15 mouse cellular contexts compared by ENCODE assay signal in the genomic region with DNA sequence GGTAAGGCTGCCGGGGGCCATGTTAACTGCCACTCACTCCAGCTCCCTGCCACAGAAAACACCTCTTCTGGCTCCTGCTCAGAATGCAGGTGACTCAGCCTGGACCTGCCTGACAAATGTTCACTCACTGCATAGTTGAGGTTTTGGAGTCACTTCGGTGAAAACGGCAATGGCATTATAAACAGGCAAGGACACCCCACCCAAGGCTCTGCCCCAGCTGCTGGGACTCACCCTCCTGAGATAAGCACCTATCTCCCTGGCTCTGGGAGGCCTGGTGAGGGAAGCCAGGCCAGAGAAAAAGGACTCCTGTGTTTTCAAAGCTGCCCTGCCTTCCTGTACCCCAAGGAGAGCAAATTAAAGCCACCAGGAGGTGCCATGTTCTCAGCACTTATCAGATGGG. TPM values are rescaled to one million over a fixed set of nuclear protein-coding genes. Genes with fewer than 3 reads are reported as not detected.
DNase-seq lines count a peak whose midpoint lies in the region; ATAC-seq lines count a peak whose summit lies in the region.
"Had no signal": no experiment of that assay in that cellular context is flagged by ENCODE, and none has a peak within 500 bp of the region (broad histone marks: within the 10 kb centered on the region; RNA-seq: fewer than 3 reads in every experiment).

No protein-coding gene starts in this region.

- peak overlapping the region; percentile 59 for H3K4me3 ChIP-seq in liver, embryonic 16.5 days (ENCODE audit: low read depth, low read length)
- H3K4me3 ChIP-seq: hindbrain, embryonic 10.5 days; midbrain, embryonic 12.5 days; neural tube, embryonic 12.5 days had no signal

- WGBS in liver, embryonic 16.5 days (ENCODE audit: insufficient replicate concordance) = 35% methylated on average over 3 of the region's 3 CpGs

- DNase-seq in urinary bladder, postnatal 14 days (ENCODE audit: low spot score) = peak; percentile 53
- DNase-seq in urinary bladder, postnatal 25 days (ENCODE audit: low spot score) = no peak
- peak; percentile 23 for DNase-seq in gonadal fat pad, adult 2 months (ENCODE audit: low read depth)
- no peak for DNase-seq in MN1 (ENCODE audit: low spot score)
- no peak for DNase-seq in neural tube, embryonic 10.5 days (ENCODE audit: extremely low spot score, low spot score)
- no peak for DNase-seq in retina, postnatal 1 day
- DNase-seq in cerebellum, postnatal 25 days = no peak
- DNase-seq: cerebellum, adult 11 months; heart, adult 18-20 months; lung, postnatal 14 days; thymus, postnatal 25 days had no signal

- H3K9ac ChIP-seq in liver, embryonic 16.5 days (ENCODE audit: low read depth, low read length) = peak overlapping the region; percentile 68
- H3K9ac ChIP-seq: midbrain, embryonic 12.5 days; neural tube, embryonic 12.5 days had no signal

- peak overlapping the region; percentile 86 for H3K27ac ChIP-seq in liver, embryonic 16.5 days (ENCODE audit: low read length)
- H3K27ac ChIP-seq: hindbrain, embryonic 10.5 days; midbrain, embryonic 12.5 days; neural tube, embryonic 12.5 days had no signal

- peak overlapping the region; percentile 74 for H3K4me2 ChIP-seq in liver, embryonic 16.5 days (ENCODE audit: low read depth, low read length)
- H3K4me2 ChIP-seq: midbrain, embryonic 12.5 days; neural tube, embryonic 12.5 days had no signal

- H3K9me3 ChIP-seq in liver, embryonic 16.5 days (replicated peaks; ENCODE audit: control insufficient read depth, low read length) = no peaks in the 10 kb centered on the region
- H3K9me3 ChIP-seq: midbrain, embryonic 12.5 days; neural tube, embryonic 12.5 days had no signal

- no peaks in the 10 kb centered on the region for H3K36me3 ChIP-seq in liver, embryonic 16.5 days (ENCODE audit: control insufficient read depth, insufficient read depth)
- H3K36me3 ChIP-seq: hindbrain, embryonic 10.5 days; midbrain, embryonic 12.5 days; neural tube, embryonic 12.5 days had no signal

- peaks cover 29% of the 10 kb centered on the region for H3K4me1 ChIP-seq in liver, embryonic 16.5 days (ENCODE audit: control insufficient read depth, low read depth, low read length)

- peaks cover 28% of the 10 kb centered on the region for H3K27me3 ChIP-seq in liver, embryonic 16.5 days (ENCODE audit: control insufficient read depth, insufficient read depth, low read depth, low read length)

- ATAC-seq in liver, embryonic 16.5 days (ENCODE audit: low read depth) = peak; percentile 98

RNA-seq across cellular contexts. Expression of a gene that starts 1.3 kb away (rescaled TPM):
- 7.9 and 11.1 TPM in 2 replicates for polyA plus RNA-seq in gonadal fat pad, adult 2 months (2012; rRNA removed)
- 4.9 and 5.5 TPM in 2 replicates for polyA plus RNA-seq in liver, embryonic 16.5 days (2015; fragmentation: Nextera tagmentation; extraction: Ambion mirVana)

RNA-seq across cellular contexts. Expression of a gene that starts 13.9 kb away (rescaled TPM):
- 10.6 and 37.9 TPM in 2 replicates for polyA plus RNA-seq in gonadal fat pad, adult 2 months (2012; rRNA removed)
- polyA plus RNA-seq in liver, embryonic 16.5 days (2015; fragmentation: Nextera tagmentation; extraction: Ambion mirVana) = 1.6 and 2.2 TPM in 2 replicates
- polyA plus RNA-seq: midbrain, embryonic 12.5 days; neural tube, embryonic 12.5 days had no signal

RNA-seq across cellular contexts. Expression of a gene that starts 22.6 kb away (rescaled TPM):
- polyA plus RNA-seq in gonadal fat pad, adult 2 months (2012; rRNA removed) = 6.1 TPM in 2 replicates
- polyA plus RNA-seq in liver, embryonic 16.5 days (2015; fragmentation: Nextera tagmentation; extraction: Ambion mirVana) = 21.1 and 24.5 TPM in 2 replicates

RNA-seq across cellular contexts. Expression of a gene that starts 26.8 kb away (rescaled TPM):
- polyA plus RNA-seq in gonadal fat pad, adult 2 months (2012; rRNA removed) = 19.6 and 19.9 TPM in 2 replicates
- 5.7 and 6.3 TPM in 2 replicates for polyA plus RNA-seq in liver, embryonic 16.5 days (2015; fragmentation: Nextera tagmentation; extraction: Ambion mirVana)

RNA-seq across cellular contexts. Expression of a gene that starts 31.4 kb away (rescaled TPM):
- polyA plus RNA-seq in gonadal fat pad, adult 2 months (2012; rRNA removed) = 0.58 and 2.0 TPM in 2 replicates
- polyA plus RNA-seq in liver, embryonic 16.5 days (2015; fragmentation: Nextera tagmentation; extraction: Ambion mirVana) = 0.15 and 0.20 TPM in 2 replicates

Comparison
In these comparisons a context has a peak if more than half of its experiments do, and no peak if none do; other contexts are left out.
1. DNase-seq: peak in urinary bladder, postnatal 14 days (single experiment) and gonadal fat pad, adult 2 months (single experiment); none in urinary bladder, postnatal 25 days (single experiment), MN1 (single experiment), neural tube, embryonic 10.5 days (single experiment), retina, postnatal 1 day (single experiment) and cerebellum, postnatal 25 days (0 of 2).